Mouse (Mus musculus) brain, embryonic 14.5 days (tissue): ENCODE measurements around the gene Mrtfb.

ENCODE experiments used
- CTCF ChIP-seq: fragments of 200-500 bp; IDR thresholded peaks from 2 replicates; pipeline ENCODE4 v1.5.1; 2012; ENCODE audit warnings: inconsistent platforms, mild to moderate bottlenecking, moderate library complexity, borderline replicate concordance; ENCODE audit not compliant: insufficient read depth, insufficient read length; ENCODE audit errors: extremely low read depth
- POLR2A ChIP-seq: fragments of 200-500 bp; IDR thresholded peaks from 2 replicates; pipeline ENCODE4 v1.6.1; 2012; ENCODE audit warnings: mild to moderate bottlenecking, inconsistent platforms, borderline replicate concordance; ENCODE audit not compliant: poor library complexity, insufficient read depth, insufficient read length, severe bottlenecking; ENCODE audit errors: extremely low read depth

- no peak for TF ChIP-seq CTCF
- TF ChIP-seq POLR2A: no peak
Observed at GRCm38 (mm10) chr16:13429921-13430606, 173.8 kb downstream of the Mrtfb start.
